Mouse (Mus musculus) bone marrow macrophage, adult 2 months (primary cell): ENCODE measurements around the gene Myh9.

Source experiments
- CTCF ChIP-seq: IDR thresholded peaks from 2 replicates; pipeline ENCODE4 v1.5.1; 2012; ENCODE audit warnings: low read depth, mild to moderate bottlenecking, low read length, moderate library complexity
- POLR2A ChIP-seq: IDR thresholded peaks from 2 replicates; pipeline ENCODE4 v1.6.1; 2012; ENCODE audit warnings: mild to moderate bottlenecking, low read depth, low read length, borderline replicate concordance

DNA sequence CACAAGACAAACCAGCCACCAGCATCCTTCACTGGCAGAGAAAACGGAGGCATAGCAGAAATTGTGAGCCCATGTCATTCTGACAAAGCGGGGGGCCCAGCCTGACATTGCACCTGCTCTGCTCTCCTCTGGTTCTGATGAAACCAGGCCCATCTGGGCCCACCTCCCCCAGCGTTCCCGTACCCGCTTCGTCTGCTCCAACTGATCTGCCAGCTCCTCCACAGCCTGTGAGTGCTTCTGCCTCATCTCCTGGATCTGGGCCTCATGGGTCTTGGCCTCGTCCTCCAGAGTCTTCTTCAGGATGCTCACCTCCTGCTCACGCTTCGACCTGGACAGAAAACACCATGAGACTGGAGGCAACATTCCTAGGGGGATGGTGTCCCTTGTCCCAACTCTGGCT lies 71.0 kb downstream of the Myh9 start:
- TF ChIP-seq CTCF = no peak
- TF ChIP-seq POLR2A = no peak
